Mouse (Mus musculus) ES-E14 (cell line): ENCODE results near the gene Atp6v0e2. TPM values are rescaled to one million over a fixed set of nuclear protein-coding genes. Genes with fewer than 3 reads are reported as not detected.

Experiments used
- DNase-seq: peaks from one replicate; pipeline ENCODE4 v3.0.0-alpha.2; 2013; ENCODE audit warnings: low read depth, low spot score
- H3K27ac ChIP-seq: 2 replicates; pipeline ENCODE4 v1.5.1; 2012; ENCODE audit warnings: low read depth, mild to moderate bottlenecking, low read length, moderate library complexity, mixed read lengths; ENCODE audit not compliant: poor library complexity, insufficient read depth, severe bottlenecking
- H3K36me3 ChIP-seq: 2 replicates; pipeline ENCODE4 v1.6.1; 2012; ENCODE audit warnings: mild to moderate bottlenecking, low read length, moderate library complexity, mixed read lengths; ENCODE audit not compliant: control insufficient read depth, poor library complexity, insufficient read depth, severe bottlenecking
- H3K4me1 ChIP-seq, 2 experiments: fragments of 150-350 bp in 1 of 2; sonication (generic) in 1 of 2; 2 replicates each; pipeline ENCODE4 v1.6.1; 2012; ENCODE audit warnings: low read length in 2 of 2, mild to moderate bottlenecking in 1 of 2, mixed read lengths in 1 of 2; ENCODE audit not compliant: control insufficient read depth in 2 of 2, insufficient read depth in 2 of 2, poor library complexity in 1 of 2
- H3K4me3 ChIP-seq, 2 experiments: fragments of 150-350 bp in 1 of 2; sonication (generic) in 1 of 2; 2 replicates each; pipeline ENCODE4 v1.5.1; 2012; ENCODE audit warnings: low read length in 2 of 2, low read depth in 1 of 2, mild to moderate bottlenecking in 1 of 2, mixed read lengths in 1 of 2; ENCODE audit not compliant: insufficient read depth in 1 of 2, poor library complexity in 1 of 2, severe bottlenecking in 1 of 2
- H3K9ac ChIP-seq: 2 replicates; pipeline ENCODE4 v1.6.1; 2012; ENCODE audit warnings: low read depth, mild to moderate bottlenecking, low read length, mixed read lengths; ENCODE audit not compliant: poor library complexity, insufficient read depth, severe bottlenecking
- H3K9me3 ChIP-seq: fragments of 150-350 bp; sonication (generic); 2 replicates; pipeline ENCODE4 v1.6.1; 2012; ENCODE audit warnings: low read depth, mild to moderate bottlenecking, low read length; ENCODE audit not compliant: control insufficient read depth, insufficient read depth
- CHD2 ChIP-seq: IDR thresholded peaks from 2 replicates; pipeline ENCODE4 v1.6.1; 2014; ENCODE audit warnings: mild to moderate bottlenecking, low read depth, low read length, inconsistent platforms
- HCFC1 ChIP-seq: IDR thresholded peaks from 2 replicates; pipeline ENCODE4 v1.6.1; 2012; ENCODE audit warnings: low read length, inconsistent platforms, borderline replicate concordance; ENCODE audit not compliant: insufficient read depth
- MAFK ChIP-seq: IDR thresholded peaks from 2 replicates; pipeline ENCODE4 v1.6.1; 2014; ENCODE audit warnings: mild to moderate bottlenecking, low read depth, low read length, inconsistent platforms; ENCODE audit not compliant: insufficient read depth
- ZC3H11A ChIP-seq: IDR thresholded peaks from 2 replicates; pipeline ENCODE4 v1.6.1; 2012; ENCODE audit warnings: low read depth, mild to moderate bottlenecking, inconsistent platforms, low read length, borderline replicate concordance
- ZNF384 ChIP-seq: IDR thresholded peaks from 2 replicates; pipeline ENCODE4 v1.6.1; 2012; ENCODE audit warnings: low read depth, low read length, inconsistent platforms
- in situ Hi-C, 2 experiments: fragments of 600-800 bp; cut with MboI; formaldehyde crosslinking; loops; one replicate each; pipeline ENCODE4 v1.15.1; 2025; ENCODE audit warnings: low sequenced_read_pairs in 2 of 2, inconsistent platforms in 1 of 2; ENCODE audit not compliant: unreplicated experiment in 2 of 2
- total RNA-seq: library from RNA; depleted of rRNA; stranded (reverse); fragments of 300-350 nt; gene quantifications from 2 replicates; pipeline ENCODE4 v1.2.3, GENCODE M21; 2012; rRNA removed

The Atp6v0e2 gene
- total RNA-seq, 1 experiment = 15.9 TPM

- no peaks in the 10 kb centered on the region for H3K36me3 ChIP-seq
Measured at GRCm38 (mm10) chr6:48582037-48582436, 44.6 kb downstream of the Atp6v0e2 start.

GRCm38 (mm10) chr6:48589194-48589750 is 51.9 kb downstream of the Atp6v0e2 start, which contains the start of gene Gm45021:
Gene Gm45021, plus strand, starts transcription at chr6:48589610.
- H3K27ac ChIP-seq = no peak within 1 kb of the TSS
- TF ChIP-seq ZNF384 (no peak), HCFC1 (no peak), CHD2 (no peak), MAFK (no peak), ZC3H11A (no peak)

More at GRCm38 (mm10) chr6:48582037-48582436, 44.6 kb downstream of the Atp6v0e2 start:
- H3K4me3 ChIP-seq = no peak overlapping the region
- no peaks in the 10 kb centered on the region for H3K4me1 ChIP-seq
- DNase-seq = no peak
- H3K27ac ChIP-seq = no peak overlapping the region
- H3K9me3 ChIP-seq = no peaks in the 10 kb centered on the region
- in situ Hi-C loops = no loop called here
- no peak overlapping the region for H3K9ac ChIP-seq
- TF ChIP-seq CHD2 (no peak), MAFK (no peak), HCFC1 (no peak), ZC3H11A (no peak), ZNF384 (no peak)

More at GRCm38 (mm10) chr6:48589194-48589750, 51.9 kb downstream of the Atp6v0e2 start, which contains the start of gene Gm45021:
- no peak for DNase-seq
- Histone ChIP-seq H3K9ac (no peak within 1 kb of the TSS), H3K4me3 (no peak within 1 kb of the TSS), H3K9me3 (no peaks in the 10 kb centered on the region), H3K36me3 (no peaks in the 10 kb centered on the region), H3K4me1 (no peaks in the 10 kb centered on the region; a peak in 1 of 4 replicates)
- in situ Hi-C loops = no loop called here

Other genes starting within 250 kb of the Atp6v0e2 start
- gene Krba1, start 142.0 kb upstream of the Atp6v0e2 start, total RNA-seq = 22.8 and 24.9 TPM in 2 replicates
- 0.53 and 1.3 TPM in 2 replicates for gene Zfp467, start 91.8 kb upstream of the Atp6v0e2 start, total RNA-seq
- 0.27 and 1.2 TPM in 2 replicates for gene Sspo, start 89.4 kb upstream of the Atp6v0e2 start, total RNA-seq
- gene Lrrc61, start 17.2 kb downstream of the Atp6v0e2 start, total RNA-seq = 2.0 and 5.1 TPM in 2 replicates
- gene Rarres2, start 35.2 kb downstream of the Atp6v0e2 start, total RNA-seq = 0.18 and 0.42 TPM in 2 replicates
- not detected in 2 replicates for gene Gm45021, start 52.0 kb downstream of the Atp6v0e2 start, total RNA-seq
- 17.4 and 22.8 TPM in 2 replicates for gene Repin1, start 56.3 kb downstream of the Atp6v0e2 start, total RNA-seq
- not detected in 2 replicates for gene Gm44965, start 56.3 kb downstream of the Atp6v0e2 start, total RNA-seq
- gene Zfp775, start 64.4 kb downstream of the Atp6v0e2 start, total RNA-seq = 3.5 and 3.8 TPM in 2 replicates
- 0.67 and 0.90 TPM in 2 replicates for gene AI854703, start 89.1 kb downstream of the Atp6v0e2 start, total RNA-seq
- gene Gimap8, start 109.6 kb downstream of the Atp6v0e2 start, total RNA-seq = 0.11 and 0.22 TPM in 2 replicates
- gene Gimap9, start 138.5 kb downstream of the Atp6v0e2 start, total RNA-seq = 2.9 and 3.4 TPM in 2 replicates
- 0.26 and 0.67 TPM in 2 replicates for gene Gimap4, start 146.9 kb downstream of the Atp6v0e2 start, total RNA-seq
- gene Gimap6, start 170.6 kb downstream of the Atp6v0e2 start, total RNA-seq = 0.36 TPM in 1 of 2 replicates, not detected in the other
- not detected in 2 replicates for gene Gm28053, start 181.0 kb downstream of the Atp6v0e2 start, total RNA-seq
- not detected in 2 replicates for gene Gimap7, start 181.0 kb downstream of the Atp6v0e2 start, total RNA-seq
- gene Gimap1, start 201.4 kb downstream of the Atp6v0e2 start, total RNA-seq = 0.58 TPM in 1 of 2 replicates, not detected in the other
- gene Gimap5, start 208.6 kb downstream of the Atp6v0e2 start, total RNA-seq = 0.31 TPM in 1 of 2 replicates, not detected in the other
- gene Gimap3, start 233.2 kb downstream of the Atp6v0e2 start, total RNA-seq = 0.09 TPM in 1 of 2 replicates, not detected in the other